Mouse (Mus musculus) hindbrain, embryonic 15.5 days (tissue): Measurements from ENCODE around the gene Cep68. TPM values are rescaled to one million over a fixed set of nuclear protein-coding genes. Genes with fewer than 3 reads are reported as not detected.
"Not testable (repeated sequence)": the region's sequence is repeated elsewhere in the genome, so short reads cannot be mapped to it uniquely, and the experiment has no call there.

ENCODE experiments used
- ATAC-seq: fragments of 200-750 bp; cut with Nextera tagmentation; 2 replicates; pipeline ENCODE4 v1.8.0; 2017; ENCODE audit warnings: low read depth, moderate number of reproducible peaks, moderate TSS enrichment; ENCODE audit not compliant: low FRiP score
- H3K27ac ChIP-seq: fragments of 300-500 bp; sonication (generic); replicated peaks from 2 replicates; pipeline ENCODE4 v1.5.1; 2015; ENCODE audit warnings: mild to moderate bottlenecking, inconsistent platforms
- H3K27me3 ChIP-seq: fragments of 300-500 bp; sonication (generic); 2 replicates; pipeline ENCODE4 v1.6.1; 2015; ENCODE audit warnings: control low read depth, inconsistent platforms
- H3K36me3 ChIP-seq: fragments of 300-500 bp; sonication (generic); 2 replicates; pipeline ENCODE4 v1.6.1; 2015; ENCODE audit warnings: control low read depth, inconsistent platforms
- H3K4me1 ChIP-seq: fragments of 300-500 bp; sonication (generic); replicated peaks from 2 replicates; pipeline ENCODE4 v1.6.1; 2015; ENCODE audit warnings: control low read depth, inconsistent platforms
- H3K4me2 ChIP-seq: fragments of 300-500 bp; sonication (generic); 2 replicates; pipeline ENCODE4 v1.6.1; 2015; ENCODE audit warnings: moderate library complexity, mild to moderate bottlenecking, inconsistent platforms
- H3K4me3 ChIP-seq: fragments of 300-500 bp; sonication (generic); 2 replicates; pipeline ENCODE4 v1.5.1; 2015; ENCODE audit warnings: mild to moderate bottlenecking, inconsistent platforms
- H3K9ac ChIP-seq: fragments of 300-500 bp; sonication (generic); 2 replicates; pipeline ENCODE4 v1.6.1; 2015; ENCODE audit warnings: inconsistent platforms
- H3K9me3 ChIP-seq: fragments of 300-500 bp; sonication (generic); 2 replicates; pipeline ENCODE4 v1.6.1; 2016; ENCODE audit warnings: control low read depth, inconsistent platforms
- WGBS: fragments of 180-500 bp; shearing (Covaris S2); methylation state at CpG from one replicate; pipeline ENCODE4 v1.1.7; 2015; 5-methylcytosine and 5-hydroxymethylcytosine counted together
- polyA plus RNA-seq: library from polyadenylated mRNA; unstranded; fragments of >200 nt; fragmentation: Nextera tagmentation; extraction: Ambion mirVana; gene quantifications from 2 replicates; pipeline ENCODE4 v1.2.1, GENCODE M21; 2015

Cep68 gene
- polyA plus RNA-seq, 1 experiment from 2014 or later = 30.5 TPM

- H3K27ac ChIP-seq = no peak overlapping the region
- 92% methylated on average over 9 of the region's 9 CpGs for WGBS
- no peaks in the 10 kb centered on the region for H3K27me3 ChIP-seq
- no peak for ATAC-seq
- no peaks in the 10 kb centered on the region for H3K9me3 ChIP-seq
- H3K9ac ChIP-seq = no peak overlapping the region
- no peak overlapping the region for H3K4me3 ChIP-seq
- peaks cover 44% of the 10 kb centered on the region for H3K36me3 ChIP-seq
- no peaks in the 10 kb centered on the region for H3K4me1 ChIP-seq
- no peak overlapping the region for H3K4me2 ChIP-seq
Measured at GRCm38 (mm10) chr11:20239279-20239861, 9.9 kb downstream of the Cep68 start.

GRCm38 (mm10) chr11:20237976-20238375, 11.3 kb downstream of the Cep68 start:
- H3K4me3 ChIP-seq = no peak overlapping the region
- H3K27me3 ChIP-seq = no peaks in the 10 kb centered on the region
- no peak overlapping the region for H3K27ac ChIP-seq
- H3K4me2 ChIP-seq = no peak overlapping the region
- no peak overlapping the region for H3K9ac ChIP-seq
- 97% methylated on average over 3 of the region's 3 CpGs for WGBS
- H3K9me3 ChIP-seq = no peaks in the 10 kb centered on the region
- ATAC-seq = no peak
- H3K4me1 ChIP-seq = no peaks in the 10 kb centered on the region
- H3K36me3 ChIP-seq = peaks cover 49% of the 10 kb centered on the region

GRCm38 (mm10) chr11:20237018-20237417, 12.2 kb downstream of the Cep68 start:
- H3K4me1 ChIP-seq = no peaks in the 10 kb centered on the region
- no peaks in the 10 kb centered on the region for H3K27me3 ChIP-seq
- peaks cover 55% of the 10 kb centered on the region for H3K36me3 ChIP-seq
- no peak overlapping the region for H3K9ac ChIP-seq
- H3K9me3 ChIP-seq = no peaks in the 10 kb centered on the region
- no peak overlapping the region for H3K27ac ChIP-seq
- WGBS = 98% methylated on average over 7 of the region's 7 CpGs
- H3K4me2 ChIP-seq = no peak overlapping the region
- ATAC-seq = no peak
- H3K4me3 ChIP-seq = no peak overlapping the region

- Histone ChIP-seq H3K4me1 (no peaks in the 10 kb centered on the region), H3K27ac (no peak overlapping the region), H3K4me3 (no peak overlapping the region), H3K9ac (no peak overlapping the region), H3K4me2 (no peak overlapping the region), H3K27me3 (no peaks in the 10 kb centered on the region), H3K36me3 (peaks cover 67% of the 10 kb centered on the region), H3K9me3 (no peaks in the 10 kb centered on the region)
- no peak for ATAC-seq
- whole genome bisulfite sequencing = 67% methylated on average over 3 of the region's 3 CpGs
Measured at GRCm38 (mm10) chr11:20234233-20234632, 15.0 kb downstream of the Cep68 start.

- peak overlapping the region; percentile 21; the same call in 1 of the 2 replicates for H3K27ac ChIP-seq
- H3K4me1 ChIP-seq = no peaks in the 10 kb centered on the region
- H3K4me3 ChIP-seq = no peak overlapping the region
- 79% methylated on average over 5 of the region's 5 CpGs for WGBS
- H3K36me3 ChIP-seq = peaks cover 64% of the 10 kb centered on the region
- H3K9me3 ChIP-seq = no peaks in the 10 kb centered on the region
- H3K27me3 ChIP-seq = no peaks in the 10 kb centered on the region
- ATAC-seq = no peak
- H3K9ac ChIP-seq = no peak overlapping the region
- no peak overlapping the region for H3K4me2 ChIP-seq
Measured at GRCm38 (mm10) chr11:20232016-20232755, 17.0 kb downstream of the Cep68 start.

- 38% methylated on average over 8 of the region's 8 CpGs for WGBS
- ATAC-seq = no peak
- peak overlapping the region; percentile 40; the same call in 1 of the 2 replicates for H3K27ac ChIP-seq
- H3K4me1 ChIP-seq = no peaks in the 10 kb centered on the region
- H3K4me3 ChIP-seq = no peak overlapping the region
- H3K36me3 ChIP-seq = peaks cover 62% of the 10 kb centered on the region
- no peaks in the 10 kb centered on the region for H3K9me3 ChIP-seq
- no peak overlapping the region for H3K4me2 ChIP-seq
- no peaks in the 10 kb centered on the region for H3K27me3 ChIP-seq
- no peak overlapping the region for H3K9ac ChIP-seq
Measured at GRCm38 (mm10) chr11:20231128-20231878, 17.9 kb downstream of the Cep68 start.

GRCm38 (mm10) chr11:20230286-20230685, 18.9 kb downstream of the Cep68 start:
- WGBS = 91% methylated on average over 1 of the region's 1 CpGs
- no peak overlapping the region for H3K4me3 ChIP-seq
- no peak overlapping the region for H3K27ac ChIP-seq
- no peak overlapping the region for H3K9ac ChIP-seq
- no peak for ATAC-seq
- no peak overlapping the region for H3K4me2 ChIP-seq
- peaks cover 68% of the 10 kb centered on the region for H3K36me3 ChIP-seq
- H3K27me3 ChIP-seq = no peaks in the 10 kb centered on the region
- H3K4me1 ChIP-seq = no peaks in the 10 kb centered on the region
- no peaks in the 10 kb centered on the region for H3K9me3 ChIP-seq

GRCm38 (mm10) chr11:20229311-20229710, 19.9 kb downstream of the Cep68 start:
- H3K36me3 ChIP-seq = peaks cover 67% of the 10 kb centered on the region
- 93% methylated on average over 4 of the region's 4 CpGs for WGBS

GRCm38 (mm10) chr11:20228666-20229065, 20.6 kb downstream of the Cep68 start:
- 86% methylated on average over 5 of the region's 5 CpGs for WGBS
- no peak overlapping the region for H3K4me3 ChIP-seq
- H3K4me2 ChIP-seq = no peak overlapping the region
- H3K9me3 ChIP-seq = no peaks in the 10 kb centered on the region
- peaks cover 68% of the 10 kb centered on the region for H3K36me3 ChIP-seq
- no peak overlapping the region for H3K27ac ChIP-seq
- H3K27me3 ChIP-seq = no peaks in the 10 kb centered on the region
- no peak overlapping the region for H3K9ac ChIP-seq
- no peak for ATAC-seq
- H3K4me1 ChIP-seq = no peaks in the 10 kb centered on the region

More at GRCm38 (mm10) chr11:20229311-20229710, 19.9 kb downstream of the Cep68 start:
- no peak for ATAC-seq
- Histone ChIP-seq H3K4me2 (no peak overlapping the region), H3K9me3 (no peaks in the 10 kb centered on the region), H3K9ac (no peak overlapping the region), H3K27ac (no peak overlapping the region), H3K4me3 (no peak overlapping the region), H3K27me3 (no peaks in the 10 kb centered on the region), H3K4me1 (no peaks in the 10 kb centered on the region)

GRCm38 (mm10) chr11:20225938-20226337, 23.3 kb downstream of the Cep68 start:
- no peak overlapping the region for H3K9ac ChIP-seq
- WGBS = 97% methylated on average over 4 of the region's 4 CpGs
- no peak for ATAC-seq
- H3K27me3 ChIP-seq = no peaks in the 10 kb centered on the region
- H3K36me3 ChIP-seq = peaks cover 63% of the 10 kb centered on the region
- no peak overlapping the region for H3K4me3 ChIP-seq
- H3K4me1 ChIP-seq = no peaks in the 10 kb centered on the region
- no peak overlapping the region for H3K4me2 ChIP-seq
- no peak overlapping the region for H3K27ac ChIP-seq
- H3K9me3 ChIP-seq = no peaks in the 10 kb centered on the region

GRCm38 (mm10) chr11:20224196-20224595, 25.0 kb downstream of the Cep68 start:
- peaks cover 56% of the 10 kb centered on the region for H3K36me3 ChIP-seq
- no peak for ATAC-seq
- WGBS = 82% methylated on average over 6 of the region's 6 CpGs

GRCm38 (mm10) chr11:20221671-20222070, 27.6 kb downstream of the Cep68 start:
- WGBS = 100% methylated on average over 1 of the region's 1 CpGs
- peaks cover 66% of the 10 kb centered on the region for H3K36me3 ChIP-seq
- not testable (repeated sequence) for H3K9me3 ChIP-seq, H3K27me3 ChIP-seq, H3K4me1 ChIP-seq, H3K27ac ChIP-seq, ATAC-seq, H3K4me3 ChIP-seq, H3K9ac ChIP-seq, H3K4me2 ChIP-seq

More at GRCm38 (mm10) chr11:20224196-20224595, 25.0 kb downstream of the Cep68 start:
- no peaks in the 10 kb centered on the region for H3K4me1 ChIP-seq
- H3K9ac ChIP-seq = no peak overlapping the region
- no peaks in the 10 kb centered on the region for H3K27me3 ChIP-seq
- no peak overlapping the region for H3K4me2 ChIP-seq
- H3K4me3 ChIP-seq = no peak overlapping the region
- no peaks in the 10 kb centered on the region for H3K9me3 ChIP-seq
- no peak overlapping the region for H3K27ac ChIP-seq
